Mouse (Mus musculus) cortical plate, adult 2 months (tissue): Measurements from ENCODE around the gene Treml2. TPM values are rescaled to one million over a fixed set of nuclear protein-coding genes. Genes with fewer than 3 reads are reported as not detected.

ENCODE experiments used
- H3K27ac ChIP-seq: fragments of 200-500 bp; 2 replicates; pipeline ENCODE4 v1.5.1; 2012; ENCODE audit warnings: low read length, control low read depth, inconsistent platforms; ENCODE audit not compliant: insufficient read depth
- H3K4me1 ChIP-seq: fragments of 200-500 bp; 2 replicates; pipeline ENCODE4 v1.6.1; 2011; ENCODE audit warnings: low read length; ENCODE audit not compliant: control insufficient read depth, insufficient read depth
- H3K4me3 ChIP-seq: fragments of 200-500 bp; 2 replicates; pipeline ENCODE4 v1.5.1; 2011; ENCODE audit warnings: mild to moderate bottlenecking, low read length, control low read depth; ENCODE audit not compliant: insufficient read depth
- CTCF ChIP-seq: fragments of 200-500 bp; IDR thresholded peaks from 2 replicates; pipeline ENCODE4 v1.5.1; 2011; ENCODE audit warnings: mild to moderate bottlenecking, control low read depth, low read length; ENCODE audit not compliant: insufficient read depth; ENCODE audit errors: extremely low read depth
- POLR2A ChIP-seq: fragments of 200-500 bp; IDR thresholded peaks from 2 replicates; pipeline ENCODE4 v1.6.1; 2011; ENCODE audit warnings: mild to moderate bottlenecking, low read length, control low read depth; ENCODE audit not compliant: insufficient read depth; ENCODE audit errors: extremely low read depth
- polyA plus RNA-seq: library from polyadenylated mRNA; depleted of rRNA; stranded (reverse); fragments of >200 nt; gene quantifications from 2 replicates; pipeline ENCODE4 v1.2.3, GENCODE M21; 2012

Treml2 gene
- polyA plus RNA-seq, 1 experiment, result 0.31 TPM

- H3K4me1 ChIP-seq, result no peaks in the 10 kb centered on the region
- no peak overlapping the region for H3K4me3 ChIP-seq
- no peak for TF ChIP-seq POLR2A
- no peak for TF ChIP-seq CTCF
- no peak overlapping the region for H3K27ac ChIP-seq
Measured at GRCm38 (mm10) chr17:48269833-48270232, 29.5 kb upstream of the Treml2 start.

GRCm38 (mm10) chr17:48272158-48272557, 27.1 kb upstream of the Treml2 start:
- no peak overlapping the region for H3K4me3 ChIP-seq
- TF ChIP-seq CTCF (no peak), POLR2A (no peak)
- no peak overlapping the region for H3K27ac ChIP-seq
- H3K4me1 ChIP-seq, result no peaks in the 10 kb centered on the region

GRCm38 (mm10) chr17:48272598-48272997, 26.7 kb upstream of the Treml2 start:
- no peak overlapping the region for H3K4me3 ChIP-seq
- no peak overlapping the region for H3K27ac ChIP-seq
- no peaks in the 10 kb centered on the region for H3K4me1 ChIP-seq
- TF ChIP-seq POLR2A, result no peak
- TF ChIP-seq CTCF, result no peak

GRCm38 (mm10) chr17:48274098-48274497, 25.2 kb upstream of the Treml2 start:
- Histone ChIP-seq H3K27ac (no peak overlapping the region), H3K4me1 (no peaks in the 10 kb centered on the region), H3K4me3 (no peak overlapping the region)
- TF ChIP-seq POLR2A (no peak), CTCF (no peak)

GRCm38 (mm10) chr17:48274885-48275284, 24.4 kb upstream of the Treml2 start:
- TF ChIP-seq POLR2A (no peak), CTCF (peak; percentile 89)
- Histone ChIP-seq H3K4me3 (no peak overlapping the region), H3K27ac (no peak overlapping the region), H3K4me1 (no peaks in the 10 kb centered on the region)

- H3K27ac ChIP-seq, result no peak overlapping the region
- H3K4me1 ChIP-seq, result no peaks in the 10 kb centered on the region
- no peak overlapping the region for H3K4me3 ChIP-seq
- TF ChIP-seq CTCF (no peak), POLR2A (no peak)
Measured at GRCm38 (mm10) chr17:48275736-48276135, 23.6 kb upstream of the Treml2 start.

- Histone ChIP-seq H3K4me1 (no peaks in the 10 kb centered on the region), H3K27ac (no peak overlapping the region), H3K4me3 (no peak overlapping the region)
- no peak for TF ChIP-seq POLR2A
- no peak for TF ChIP-seq CTCF
Measured at GRCm38 (mm10) chr17:48278381-48278780, 20.9 kb upstream of the Treml2 start.

GRCm38 (mm10) chr17:48279002-48279401, 20.3 kb upstream of the Treml2 start:
- Histone ChIP-seq H3K4me1 (no peaks in the 10 kb centered on the region), H3K27ac (no peak overlapping the region), H3K4me3 (no peak overlapping the region)
- TF ChIP-seq POLR2A (no peak), CTCF (no peak)

GRCm38 (mm10) chr17:48280943-48281738, 18.2 kb upstream of the Treml2 start:
- Histone ChIP-seq H3K27ac (no peak overlapping the region), H3K4me3 (no peak overlapping the region), H3K4me1 (no peaks in the 10 kb centered on the region)
- TF ChIP-seq POLR2A (no peak), CTCF (no peak)

- no peak overlapping the region for H3K27ac ChIP-seq
- H3K4me1 ChIP-seq, result no peaks in the 10 kb centered on the region
- no peak overlapping the region for H3K4me3 ChIP-seq
- no peak for TF ChIP-seq POLR2A
- TF ChIP-seq CTCF, result no peak
Measured at GRCm38 (mm10) chr17:48281739-48282085, 17.6 kb upstream of the Treml2 start.
